Mouse (Mus musculus) spleen, adult 2 months (tissue): ENCODE measurements around the gene Als2. TPM values are rescaled to one million over a fixed set of nuclear protein-coding genes. Genes with fewer than 3 reads are reported as not detected.

Experiments
- DNase-seq, 2 experiments: peaks; one replicate each; pipeline versions ENCODE4 v3.0.0 to v3.0.0-alpha.2; 2012 to 2021; ENCODE audit warnings: low spot score in 2 of 2, low read depth in 1 of 2
- H3K27ac ChIP-seq: fragments of 200-500 bp; 2 replicates; pipeline ENCODE4 v1.5.1; 2012; ENCODE audit warnings: low read length, inconsistent platforms; ENCODE audit not compliant: insufficient read depth
- H3K27me3 ChIP-seq: fragments of 200-500 bp; 2 replicates; pipeline ENCODE4 v1.6.1; 2012; ENCODE audit warnings: mild to moderate bottlenecking, moderate library complexity, low read length, inconsistent platforms; ENCODE audit not compliant: control insufficient read depth, insufficient read depth
- H3K36me3 ChIP-seq: fragments of 200-500 bp; 2 replicates; pipeline ENCODE4 v1.6.1; 2012; ENCODE audit warnings: mild to moderate bottlenecking, low read length, inconsistent platforms; ENCODE audit not compliant: control insufficient read depth, insufficient read depth
- H3K4me1 ChIP-seq: fragments of 200-500 bp; 2 replicates; pipeline ENCODE4 v1.6.1; 2011; ENCODE audit warnings: inconsistent platforms; ENCODE audit not compliant: control insufficient read depth, insufficient read depth, insufficient read length
- H3K4me3 ChIP-seq: fragments of 200-500 bp; 2 replicates; pipeline ENCODE4 v1.5.1; 2011; ENCODE audit warnings: mild to moderate bottlenecking, inconsistent platforms; ENCODE audit not compliant: insufficient read depth, insufficient read length; ENCODE audit errors: extremely low read depth
- CTCF ChIP-seq: fragments of 200-500 bp; IDR thresholded peaks from 2 replicates; pipeline ENCODE4 v1.5.1; 2011; ENCODE audit warnings: mild to moderate bottlenecking, inconsistent platforms; ENCODE audit not compliant: insufficient read depth, insufficient read length, insufficient replicate concordance; ENCODE audit errors: extremely low read depth
- POLR2A ChIP-seq: fragments of 200-500 bp; IDR thresholded peaks from 2 replicates; pipeline ENCODE4 v1.6.1; 2011; ENCODE audit warnings: low read depth, low read length, inconsistent platforms
- WGBS: fragments of 180-500 bp; shearing (Covaris S2); methylation state at CpG from one replicate; pipeline ENCODE4 v1.1.7; 2018; 5-methylcytosine and 5-hydroxymethylcytosine counted together
- polyA plus RNA-seq: library from polyadenylated mRNA; depleted of rRNA; stranded (reverse); fragments of >200 nt; gene quantifications from 2 replicates; pipeline ENCODE4 v1.2.3, GENCODE M21; 2012

Als2 gene
- polyA plus RNA-seq, 1 experiment, result 3.0 TPM

DNA sequence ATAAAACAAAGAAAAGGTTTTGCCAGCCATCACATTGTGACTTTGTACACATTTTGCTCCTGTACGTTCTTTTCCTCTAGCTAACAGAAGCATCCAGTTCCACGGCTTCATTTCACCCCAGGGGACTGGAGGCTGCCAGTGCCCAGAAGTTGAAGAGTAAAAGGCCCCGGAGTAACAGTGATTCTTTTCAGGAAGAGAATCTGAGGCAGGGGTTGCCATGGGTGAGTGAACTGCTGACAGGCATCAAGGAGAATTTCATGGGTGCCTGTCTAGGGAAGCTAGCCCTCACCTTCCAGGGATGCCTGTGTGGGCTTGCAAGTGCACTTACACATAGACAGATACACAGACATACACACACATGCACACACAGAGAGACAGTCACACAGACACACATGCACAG lies 20.7 kb upstream of the Als2 start:
- no peaks in the 10 kb centered on the region for H3K27me3 ChIP-seq
- no peaks in the 10 kb centered on the region for H3K36me3 ChIP-seq
- no peaks in the 10 kb centered on the region for H3K4me1 ChIP-seq
- H3K4me3 ChIP-seq, result no peak overlapping the region
- no peak for DNase-seq
- 92% methylated on average over 3 of the region's 3 CpGs for WGBS
- no peak overlapping the region for H3K27ac ChIP-seq
- TF ChIP-seq POLR2A (no peak), CTCF (no peak)

- whole genome bisulfite sequencing, result 53% methylated on average over 13 of the region's 13 CpGs
- H3K4me3 ChIP-seq, result no peak within 1 kb of the TSS
- TF ChIP-seq POLR2A (no peak), CTCF (no peak)
Measured at GRCm38 (mm10) chr1:59256751-59257231, 19.8 kb upstream of the Als2 start, which contains the start of gene Cdk15. TSS of gene Cdk15 (plus strand) at chr1:59256906.

DNA sequence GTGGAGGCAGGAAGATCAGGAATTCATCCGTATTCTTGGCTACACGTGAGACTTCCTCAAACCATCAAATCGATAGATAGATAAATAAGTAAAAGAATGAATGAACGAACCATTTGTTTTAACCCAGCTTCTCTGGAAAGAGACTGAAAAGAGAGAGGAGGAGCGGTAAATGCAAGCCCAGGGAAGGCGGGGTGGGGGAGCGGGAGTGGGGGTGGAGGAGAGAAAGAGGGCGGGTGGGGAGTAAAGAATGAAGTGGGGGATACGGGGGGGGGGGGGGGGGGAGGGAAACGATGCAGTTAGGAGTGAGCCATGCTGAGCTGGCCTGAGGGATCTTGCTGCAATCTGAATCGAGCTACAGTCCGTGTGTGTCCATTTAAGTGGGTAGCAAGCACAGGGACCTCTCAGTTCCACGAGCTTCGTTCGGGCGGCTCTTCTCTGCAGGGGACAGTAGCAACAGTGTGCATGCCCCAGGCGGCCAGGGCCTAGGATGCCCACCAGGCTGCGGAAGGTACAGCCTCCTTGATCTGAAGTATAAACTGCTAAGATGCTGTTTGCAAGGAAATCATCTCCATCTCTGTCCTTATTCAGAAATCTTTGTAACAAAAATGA lies 16.4 kb upstream of the Als2 start:
- no peak for DNase-seq
- no peak for TF ChIP-seq CTCF
- TF ChIP-seq POLR2A, result no peak
- Histone ChIP-seq H3K27ac (no peak overlapping the region), H3K27me3 (no peaks in the 10 kb centered on the region), H3K4me1 (no peaks in the 10 kb centered on the region), H3K4me3 (no peak overlapping the region), H3K36me3 (no peaks in the 10 kb centered on the region)
- 33% methylated on average over 16 of the region's 18 CpGs for WGBS

More at GRCm38 (mm10) chr1:59256751-59257231, 19.8 kb upstream of the Als2 start, which contains the start of gene Cdk15:
- DNase-seq, result no peak
- Histone ChIP-seq H3K4me1 (no peaks in the 10 kb centered on the region), H3K27me3 (no peaks in the 10 kb centered on the region), H3K27ac (no peak within 1 kb of the TSS), H3K36me3 (no peaks in the 10 kb centered on the region)

DNA sequence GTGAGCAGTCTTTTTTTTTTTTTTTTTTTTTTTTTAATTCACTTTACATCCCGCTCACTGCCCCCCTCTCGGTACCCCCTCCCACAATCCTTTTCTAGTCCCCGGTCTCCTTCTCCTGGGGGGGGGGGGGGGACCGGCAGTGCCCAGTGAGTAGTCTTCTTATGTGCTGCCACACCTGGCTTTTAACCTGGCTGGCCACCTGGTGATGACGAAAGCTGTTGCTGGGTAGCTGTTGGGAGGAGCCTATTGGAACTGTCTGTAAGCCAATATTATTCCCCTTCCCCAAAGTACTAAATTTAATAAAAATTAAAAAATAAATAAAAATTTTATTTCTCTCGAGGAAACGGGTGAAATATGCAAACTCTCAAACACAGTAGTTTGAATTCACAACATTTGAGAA lies 15.7 kb upstream of the Als2 start:
- WGBS, result 26% methylated on average over 4 of the region's 7 CpGs
- H3K4me3 ChIP-seq, result no peak overlapping the region

GRCm38 (mm10) chr1:59247602-59248001 lies 10.6 kb upstream of the Als2 start:
- H3K4me1 ChIP-seq, result no peaks in the 10 kb centered on the region
- 11% methylated on average over 9 of the region's 9 CpGs for WGBS
- H3K4me3 ChIP-seq, result no peak overlapping the region
- no peaks in the 10 kb centered on the region for H3K27me3 ChIP-seq
- H3K36me3 ChIP-seq, result no peaks in the 10 kb centered on the region
- H3K27ac ChIP-seq, result no peak overlapping the region
- TF ChIP-seq CTCF (peak; percentile 26; the same call in 1 of the 2 replicates), POLR2A (no peak)
- DNase-seq, result peak in 1 of 2 experiments; percentile 17

More for the DNA sequence above, 15.7 kb upstream of the Als2 start:
- Histone ChIP-seq H3K4me1 (no peaks in the 10 kb centered on the region), H3K36me3 (no peaks in the 10 kb centered on the region), H3K27me3 (no peaks in the 10 kb centered on the region), H3K27ac (no peak overlapping the region)
- no peak for DNase-seq
- TF ChIP-seq POLR2A (no peak), CTCF (no peak)

DNA sequence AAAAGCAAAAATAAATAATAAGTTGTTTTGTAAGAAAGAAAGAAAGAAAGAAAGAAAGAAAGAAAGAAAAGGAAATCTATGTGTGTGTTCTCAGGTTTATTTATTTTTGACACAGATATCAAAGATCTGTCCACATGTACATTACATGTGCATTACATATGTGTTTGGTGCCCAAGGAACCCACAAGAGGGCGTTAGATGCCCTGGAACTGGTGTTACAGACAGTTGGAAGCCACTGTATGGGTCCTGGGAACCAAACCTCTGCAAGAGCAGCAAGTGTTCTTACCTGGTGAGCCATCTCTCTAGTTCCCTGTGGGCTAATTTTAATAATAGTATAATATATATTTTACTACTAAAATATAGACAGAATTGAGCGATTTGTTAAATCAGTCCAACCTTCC lies 6.7 kb upstream of the Als2 start:
- TF ChIP-seq CTCF (no peak), POLR2A (no peak)
- Histone ChIP-seq H3K27ac (no peak overlapping the region), H3K27me3 (no peaks in the 10 kb centered on the region), H3K36me3 (no peaks in the 10 kb centered on the region), H3K4me1 (no peaks in the 10 kb centered on the region), H3K4me3 (no peak overlapping the region)
- DNase-seq, result no peak
- 63% methylated on average over 2 of the region's 2 CpGs for WGBS

- Histone ChIP-seq H3K27me3 (no peaks in the 10 kb centered on the region), H3K27ac (peak overlapping the region; percentile 63), H3K4me3 (peak overlapping the region; percentile 91), H3K4me1 (no peaks in the 10 kb centered on the region), H3K36me3 (no peaks in the 10 kb centered on the region)
- TF ChIP-seq CTCF, result peak; percentile 54; the same call in 1 of the 2 replicates
- TF ChIP-seq POLR2A, result no peak
- WGBS, result 1% methylated on average over 19 of the region's 19 CpGs
- peak; percentile 59 to 67 for DNase-seq
Measured at GRCm38 (mm10) chr1:59237614-59238211, 682 bp upstream of the Als2 start.
